Mouse (Mus musculus) skeletal muscle tissue, adult 2 months (tissue): ENCODE measurements around the gene Trim28.
A peak's percentile ranks its signal among the peaks of the same experiment; 100 is the strongest.

Experiments used
- DNase-seq: peaks from one replicate; pipeline ENCODE4 v3.0.0-alpha.2; 2012; ENCODE audit warnings: low read depth, low spot score

Gene Trim28

GRCm38 (mm10) chr7:12998851-12999250 lies at the start of gene Trim28:
Gene Trim28 (plus strand): TSS chr7:12999114.
- DNase-seq: no peak

- DNase-seq: no peak
Measured at GRCm38 (mm10) chr7:12949872-12950229, 49.1 kb upstream of the Trim28 start.

GRCm38 (mm10) chr7:12954896-12955295 lies 44.0 kb upstream of the Trim28 start:
- DNase-seq: no peak

GRCm38 (mm10) chr7:12957511-12957910 lies 41.4 kb upstream of the Trim28 start:
- no peak for DNase-seq

GRCm38 (mm10) chr7:12958948-12959347 lies 40.0 kb upstream of the Trim28 start:
- no peak for DNase-seq

- no peak for DNase-seq
Measured at GRCm38 (mm10) chr7:12959718-12960117, 39.2 kb upstream of the Trim28 start.

GRCm38 (mm10) chr7:12961511-12962141 lies 37.3 kb upstream of the Trim28 start:
- DNase-seq: peak; percentile 79

- peak; percentile 88 for DNase-seq
Measured at GRCm38 (mm10) chr7:12965678-12966091, 33.2 kb upstream of the Trim28 start, which contains the start of gene Zfp324. Gene Zfp324 (plus strand): TSS chr7:12965838.

- no peak for DNase-seq
Measured at GRCm38 (mm10) chr7:12966104-12966845, 32.6 kb upstream of the Trim28 start.

- no peak for DNase-seq
Measured at GRCm38 (mm10) chr7:12970906-12971305, 28.0 kb upstream of the Trim28 start.

- DNase-seq: peak; percentile 97
Measured at GRCm38 (mm10) chr7:12977682-12978389, 21.1 kb upstream of the Trim28 start, which contains the start of gene Zfp446. Gene Zfp446 (plus strand): TSS chr7:12977848.

- DNase-seq: no peak
Measured at GRCm38 (mm10) chr7:12978931-12979722, 19.8 kb upstream of the Trim28 start.

GRCm38 (mm10) chr7:12979776-12980175 lies 19.1 kb upstream of the Trim28 start:
- no peak for DNase-seq

- DNase-seq: no peak
Measured at GRCm38 (mm10) chr7:12980291-12980690, 18.6 kb upstream of the Trim28 start.

GRCm38 (mm10) chr7:12985724-12986123 lies 13.2 kb upstream of the Trim28 start:
- no peak for DNase-seq

GRCm38 (mm10) chr7:12986906-12987305 lies 12.0 kb upstream of the Trim28 start:
- DNase-seq: no peak

GRCm38 (mm10) chr7:12987409-12988189 lies 11.3 kb upstream of the Trim28 start:
- no peak for DNase-seq

GRCm38 (mm10) chr7:12992222-12992621 lies 6.7 kb upstream of the Trim28 start:
- no peak for DNase-seq

- DNase-seq: no peak
Measured at GRCm38 (mm10) chr7:12993148-12993547, 5.8 kb upstream of the Trim28 start.

GRCm38 (mm10) chr7:12995862-12996261 lies 3.1 kb upstream of the Trim28 start:
- DNase-seq: no peak

GRCm38 (mm10) chr7:12997230-12997629 lies 1.7 kb upstream of the Trim28 start:
- DNase-seq: no peak
